Mouse (Mus musculus) liver, embryonic 14.5 days (tissue): ENCODE results near the gene Gm34653. TPM values are rescaled to one million over a fixed set of nuclear protein-coding genes. Genes with fewer than 3 reads are reported as not detected.
"Not testable (repeated sequence)": the region's sequence is repeated elsewhere in the genome, so short reads cannot be mapped to it uniquely, and the experiment has no call there.

Experiments used
- ATAC-seq: fragments of 200-750 bp; cut with Nextera tagmentation; 2 replicates; pipeline ENCODE4 v1.8.0; 2017; ENCODE audit warnings: moderate number of reproducible peaks, mild to moderate bottlenecking, moderate library complexity; ENCODE audit not compliant: insufficient read depth
- DNase-seq, 3 experiments: peaks; one replicate each; pipeline ENCODE4 v3.0.0-alpha.2; 2012 to 2013; ENCODE audit warnings: low read depth in 3 of 3, low spot score in 3 of 3
- H3K27ac ChIP-seq: fragments of 300-500 bp; sonication (generic); 2 replicates; pipeline ENCODE4 v1.5.1; 2014; ENCODE audit warnings: moderate library complexity, mild to moderate bottlenecking, control low read depth, inconsistent platforms
- H3K27me3 ChIP-seq: fragments of 300-500 bp; sonication (generic); 2 replicates; pipeline ENCODE4 v1.6.1; 2014; ENCODE audit warnings: mild to moderate bottlenecking, low read length, moderate library complexity; ENCODE audit not compliant: control insufficient read depth, insufficient read depth
- H3K36me3 ChIP-seq: fragments of 300-500 bp; sonication (generic); replicated peaks from 2 replicates; pipeline ENCODE4 v1.6.1; 2014; ENCODE audit warnings: low read depth; ENCODE audit not compliant: control insufficient read depth, insufficient read depth
- H3K4me1 ChIP-seq, 2 experiments: fragments of 200-500 bp in 1 of 2; fragments of 300-500 bp in 1 of 2; sonication (generic) in 1 of 2; replicated peaks; 2 replicates each; pipeline ENCODE4 v1.6.1; 2012 to 2014; ENCODE audit warnings: antibody characterized with exemption in 1 of 2, inconsistent platforms in 1 of 2, low read length in 1 of 2; ENCODE audit not compliant: control insufficient read depth in 2 of 2, insufficient read depth in 2 of 2
- H3K4me2 ChIP-seq: fragments of 300-500 bp; sonication (generic); 2 replicates; pipeline ENCODE4 v1.6.1; 2014; ENCODE audit warnings: low read depth, mild to moderate bottlenecking, control low read depth, moderate library complexity
- H3K4me3 ChIP-seq, 2 experiments: fragments of 200-500 bp in 1 of 2; fragments of 300-500 bp in 1 of 2; sonication (generic) in 1 of 2; 2 replicates each; pipeline ENCODE4 v1.5.1; 2012 to 2014; ENCODE audit warnings: low read depth in 2 of 2, low read length in 2 of 2, mild to moderate bottlenecking in 2 of 2, control low read depth in 1 of 2, inconsistent platforms in 1 of 2, moderate library complexity in 1 of 2; ENCODE audit not compliant: insufficient read depth in 1 of 2
- H3K9ac ChIP-seq: fragments of 300-500 bp; sonication (generic); replicated peaks from 2 replicates; pipeline ENCODE4 v1.6.1; 2014; ENCODE audit warnings: mild to moderate bottlenecking, control low read depth, moderate library complexity
- H3K9me3 ChIP-seq: fragments of 300-500 bp; sonication (generic); 2 replicates; pipeline ENCODE4 v1.6.1; 2016; ENCODE audit warnings: low read length, mixed read lengths; ENCODE audit not compliant: control insufficient read depth
- CTCF ChIP-seq: IDR thresholded peaks from 2 replicates; pipeline ENCODE4 v1.5.1; 2016; ENCODE audit warnings: antibody characterized with exemption, low read depth, control low read depth
- EP300 ChIP-seq: IDR thresholded peaks from 2 replicates; pipeline ENCODE4 v1.6.1; 2016; ENCODE audit warnings: antibody characterized with exemption, low read depth
- WGBS: fragments of 180-500 bp; shearing (Covaris S2); extraction: QIAGEN DNeasy Blood & Tissue Kit; methylation state at CpG from one replicate; pipeline ENCODE4 v1.1.7; 2014; ENCODE audit not compliant: insufficient replicate concordance; 5-methylcytosine and 5-hydroxymethylcytosine counted together
- polyA plus RNA-seq, 2 experiments: library from polyadenylated mRNA; depleted of rRNA in 1 of 2; stranded (reverse) in 1 of 2; unstranded in 1 of 2; fragments of >200 nt; fragmentation: Nextera tagmentation in 1 of 2; extraction: Ambion mirVana in 1 of 2; gene quantifications; 2 replicates each; pipeline versions ENCODE4 v1.2.1 to v1.2.3; 2012 to 2014

The Gm34653 gene
- polyA plus RNA-seq, 2 experiments = not detected

DNA sequence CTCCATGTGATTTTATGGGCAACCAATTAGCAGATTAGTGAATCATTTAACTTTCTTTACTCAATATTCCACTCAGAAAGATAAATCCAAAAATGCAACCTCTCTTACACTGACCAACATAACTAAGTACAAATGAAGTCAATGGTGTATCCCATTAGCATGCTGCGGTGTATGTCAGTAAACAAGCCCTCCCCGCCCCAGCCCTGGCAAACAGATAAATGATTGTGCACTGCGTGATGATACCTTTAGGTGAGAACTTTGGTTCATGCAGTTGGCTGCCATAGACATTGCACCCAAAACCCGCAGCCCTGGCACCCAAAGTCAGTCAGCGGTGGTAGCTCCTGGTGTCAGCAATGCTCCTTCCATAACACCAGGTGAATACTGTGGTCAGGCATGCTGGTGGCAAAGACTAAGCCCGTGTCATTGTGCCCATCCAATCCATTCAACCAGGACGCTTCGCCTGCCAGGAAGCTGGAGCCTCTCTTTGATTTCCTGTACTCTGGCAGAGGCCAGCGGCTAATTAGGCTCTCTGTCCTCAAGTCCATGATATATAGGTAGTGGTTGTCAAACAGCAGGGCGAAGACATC, 27.4 kb upstream of the Gm34653 start:
- DNase-seq (no peak), ATAC-seq (peak; percentile 32; the same call in 1 of the 2 replicates)
- WGBS = 71% methylated on average over 10 of the region's 10 CpGs
- H3K9me3 ChIP-seq = no peaks in the 10 kb centered on the region
- peak overlapping the region; percentile 43 for H3K9ac ChIP-seq
- H3K4me2 ChIP-seq = peak overlapping the region; percentile 87
- H3K4me1 ChIP-seq = peaks cover 50 to 55% of the 10 kb centered on the region in 2 experiments
- peak overlapping the region in 1 of 2 experiments; percentile 16; a peak in 1 of 4 replicates for H3K4me3 ChIP-seq
- no peaks in the 10 kb centered on the region for H3K27me3 ChIP-seq
- TF ChIP-seq CTCF = 0 out of 2 replicates have a peak, but pooled peaks have one; percentile 10
- peak; percentile 9; the same call in 1 of the 2 replicates for TF ChIP-seq EP300
- H3K36me3 ChIP-seq = peaks cover 62% of the 10 kb centered on the region
- peak overlapping the region; percentile 91 for H3K27ac ChIP-seq

DNA sequence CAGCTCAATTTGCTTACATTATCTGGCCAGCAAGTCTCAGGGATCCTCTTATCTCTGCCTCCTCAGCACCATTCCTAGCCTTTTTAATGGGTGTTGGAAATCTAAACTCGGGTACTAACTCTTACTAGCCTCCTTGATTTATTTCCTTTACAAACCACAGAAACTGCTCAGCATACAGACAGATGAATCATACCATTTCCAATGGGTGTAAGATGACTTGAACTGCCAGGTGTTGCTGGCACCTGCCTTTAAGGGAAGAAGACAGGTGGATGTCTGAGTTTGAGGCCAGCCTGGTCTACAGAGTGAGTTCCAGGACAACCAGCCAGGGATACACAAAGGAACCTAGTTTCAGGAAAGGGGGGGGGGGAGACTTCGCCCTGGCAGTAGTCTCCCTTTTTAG, 24.8 kb upstream of the Gm34653 start:
- Histone ChIP-seq H3K27me3 (no peaks in the 10 kb centered on the region), H3K4me1 (peaks cover 51 to 54% of the 10 kb centered on the region in 2 experiments), H3K9ac (no peak overlapping the region), H3K4me2 (no peak overlapping the region), H3K27ac (peak overlapping the region; percentile 34; the same call in 1 of the 2 replicates), H3K36me3 (peaks cover 84% of the 10 kb centered on the region), H3K4me3 (no peak overlapping the region), H3K9me3 (no peaks in the 10 kb centered on the region)
- no peak for ATAC-seq
- TF ChIP-seq EP300 (no peak), CTCF (no peak)
- DNase-seq = no peak
- 42% methylated on average over 2 of the region's 2 CpGs for WGBS

DNA sequence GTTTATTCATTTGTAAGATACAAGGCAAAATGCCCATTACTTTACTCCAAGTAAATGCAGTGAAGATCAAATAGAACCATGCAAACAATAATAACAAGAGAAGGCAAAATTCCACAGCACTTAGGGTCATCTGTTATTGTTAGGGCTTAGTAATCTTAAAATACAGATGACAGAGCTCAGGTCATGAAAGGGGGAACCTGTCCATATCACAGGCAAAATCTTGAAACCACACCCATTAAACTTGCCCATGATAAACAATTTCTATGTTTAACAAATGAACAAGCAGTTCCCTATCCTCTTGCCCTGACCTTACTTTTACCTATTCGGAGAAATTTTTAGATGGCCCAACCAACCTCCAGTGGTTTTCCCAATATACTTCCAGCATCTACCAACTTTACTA, 23.2 kb upstream of the Gm34653 start:
- ATAC-seq = no peak
- DNase-seq = no peak
- Histone ChIP-seq H3K9ac (0 out of 2 replicates have a peak overlapping the region, but pooled peaks have one; percentile 12), H3K4me2 (peak overlapping the region; percentile 34), H3K4me3 (no peak overlapping the region), H3K36me3 (peaks cover 90% of the 10 kb centered on the region), H3K9me3 (no peaks in the 10 kb centered on the region), H3K4me1 (peaks cover 41 to 42% of the 10 kb centered on the region in 2 experiments), H3K27me3 (no peaks in the 10 kb centered on the region), H3K27ac (peak overlapping the region; percentile 57)
- WGBS = 65% methylated on average over 1 of the region's 1 CpGs
- no peak for TF ChIP-seq CTCF
- TF ChIP-seq EP300 = no peak

DNA sequence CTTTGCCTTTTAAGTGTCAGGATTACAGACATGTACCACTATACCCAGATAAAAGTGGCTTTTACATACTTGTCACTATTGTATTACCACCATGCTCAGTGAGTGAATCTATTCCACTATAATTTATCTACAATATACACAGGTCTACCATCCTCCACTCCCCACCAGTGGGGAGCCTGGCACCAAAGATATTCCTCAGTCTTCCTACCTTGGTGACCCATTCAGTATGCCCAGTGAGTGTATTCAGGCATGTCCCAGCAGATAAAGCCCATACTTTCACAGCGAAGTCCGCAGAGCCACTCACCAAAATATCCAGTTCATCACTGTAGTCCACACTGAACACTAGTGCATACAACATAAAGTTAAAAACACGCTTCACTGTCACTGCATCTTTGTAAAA, 22.0 kb upstream of the Gm34653 start:
- TF ChIP-seq CTCF = no peak
- peak; percentile 61 for TF ChIP-seq EP300
- peaks cover 31 to 33% of the 10 kb centered on the region in 2 experiments for H3K4me1 ChIP-seq
- H3K36me3 ChIP-seq = peaks cover 88% of the 10 kb centered on the region
- no peak overlapping the region for H3K4me3 ChIP-seq
- H3K9ac ChIP-seq = 0 out of 2 replicates have a peak overlapping the region, but pooled peaks have one; percentile 29
- peak overlapping the region; percentile 16; the same call in 1 of the 2 replicates for H3K27ac ChIP-seq
- no peaks in the 10 kb centered on the region for H3K27me3 ChIP-seq
- no peak overlapping the region for H3K4me2 ChIP-seq
- DNase-seq = no peak
- 66% methylated on average over 3 of the region's 3 CpGs for WGBS
- no peaks in the 10 kb centered on the region for H3K9me3 ChIP-seq
- peak; percentile 76 for ATAC-seq

DNA sequence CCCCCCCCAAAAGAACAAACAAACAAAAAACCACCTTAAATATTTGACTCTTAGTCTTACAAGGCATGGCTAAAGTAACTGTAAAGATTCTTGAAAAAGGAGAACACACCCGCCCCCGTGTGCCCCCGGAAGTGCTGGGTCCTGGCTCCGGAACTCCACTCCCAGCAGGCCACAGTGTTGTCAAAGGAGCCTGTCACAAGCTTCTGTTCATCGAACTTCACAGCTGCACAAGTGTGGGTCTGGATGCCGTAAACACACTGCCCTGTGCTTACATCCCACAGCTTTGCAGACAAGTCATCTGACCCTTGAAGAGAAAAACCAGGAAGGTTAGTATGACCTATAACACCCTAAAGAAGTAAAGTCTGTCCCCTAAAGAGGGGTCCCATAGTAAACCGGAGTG, 20.1 kb upstream of the Gm34653 start:
- peaks cover 24 to 29% of the 10 kb centered on the region in 2 experiments for H3K4me1 ChIP-seq
- H3K27ac ChIP-seq = no peak overlapping the region
- no peaks in the 10 kb centered on the region for H3K9me3 ChIP-seq
- TF ChIP-seq EP300 (no peak), CTCF (no peak)
- no peaks in the 10 kb centered on the region for H3K27me3 ChIP-seq
- H3K9ac ChIP-seq = no peak overlapping the region
- WGBS = 76% methylated on average over 7 of the region's 7 CpGs
- ATAC-seq (no peak), DNase-seq (no peak)
- H3K4me2 ChIP-seq = no peak overlapping the region
- H3K4me3 ChIP-seq = no peak overlapping the region
- peaks cover 84% of the 10 kb centered on the region for H3K36me3 ChIP-seq

DNA sequence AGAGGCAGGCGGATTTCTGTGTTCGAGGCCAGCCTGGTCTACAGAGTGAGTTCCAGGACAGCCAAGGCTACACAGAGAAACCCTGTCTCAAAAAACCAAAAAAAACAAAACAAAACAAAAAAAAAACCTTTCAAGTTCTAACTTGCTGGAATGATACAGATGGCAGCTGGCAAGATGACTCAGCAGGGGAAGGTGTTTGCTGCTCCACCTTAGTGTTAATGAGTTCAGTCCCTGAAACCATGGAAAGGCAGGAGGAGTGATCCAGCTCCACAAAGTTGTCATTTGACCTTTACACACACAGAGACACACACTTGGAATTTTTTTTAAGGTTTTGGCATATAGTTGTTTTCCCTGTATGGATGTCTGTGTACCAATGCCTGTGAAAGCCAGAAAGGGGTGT, 16.9 kb upstream of the Gm34653 start:
- 83% methylated on average over 2 of the region's 2 CpGs for WGBS
- DNase-seq, ATAC-seq, H3K9ac ChIP-seq, H3K27me3 ChIP-seq, H3K4me2 ChIP-seq, H3K4me1 ChIP-seq, H3K9me3 ChIP-seq, H3K4me3 ChIP-seq: not testable (repeated sequence)
- Histone ChIP-seq H3K36me3 (peaks cover 76% of the 10 kb centered on the region), H3K27ac (peak overlapping the region; percentile 54)
